Mouse (Mus musculus): ENCODE measurements at regions not wholly inside any gene's neighbourhood (a gene's known extent, or its start where the extent isn't known, plus 50 kb on each side); places are given as distances from the start of the nearest gene placed in this dataset.
"Not testable (repeated sequence)": the region's sequence is repeated elsewhere in the genome, so short reads cannot be mapped to it uniquely, and the experiment has no call there.

DNA sequence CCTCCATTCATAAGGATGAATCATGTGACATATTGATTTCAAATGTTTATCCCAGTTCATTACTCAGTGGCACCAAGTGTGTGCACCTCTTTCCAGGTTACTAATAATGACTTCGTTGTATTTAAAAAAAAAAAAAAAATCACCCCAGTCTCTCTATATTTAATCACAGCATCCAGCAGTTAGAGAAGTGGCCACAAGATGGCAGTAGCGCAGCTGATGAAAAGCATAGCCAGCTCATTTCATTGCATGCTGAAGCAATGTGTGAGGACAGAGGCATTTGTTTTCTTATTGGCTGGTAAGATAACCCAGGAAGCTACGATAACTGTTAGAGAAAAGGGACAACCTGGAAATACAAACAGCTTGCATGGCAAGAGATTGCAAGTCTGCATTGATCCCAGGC lies 626.2 kb upstream of the Olfr1507 start:
- not testable (repeated sequence) for DNase-seq (ENCODE audit: low spot score)

DNA sequence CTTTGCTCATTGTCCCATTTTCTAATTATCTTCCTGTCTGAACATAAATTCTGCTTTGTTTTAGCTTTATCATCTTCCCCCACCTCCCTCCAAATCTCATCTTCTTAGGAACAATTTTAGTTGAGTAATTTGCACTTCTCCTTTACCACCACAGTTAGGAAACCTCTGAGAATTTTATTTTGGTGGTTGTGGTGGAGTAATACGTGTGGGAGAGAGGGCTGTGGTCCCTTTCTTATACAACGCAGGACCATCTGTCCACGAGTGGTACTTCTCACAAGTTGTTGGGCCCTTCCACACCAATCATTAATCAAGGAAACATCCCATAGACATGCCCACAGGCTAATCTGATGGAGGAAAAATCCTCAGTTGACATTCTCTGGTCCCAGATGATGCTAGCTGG lies 614.2 kb upstream of the Olfr1507 start:
- DNase-seq (ENCODE audit: low spot score) = not testable (repeated sequence)

DNA sequence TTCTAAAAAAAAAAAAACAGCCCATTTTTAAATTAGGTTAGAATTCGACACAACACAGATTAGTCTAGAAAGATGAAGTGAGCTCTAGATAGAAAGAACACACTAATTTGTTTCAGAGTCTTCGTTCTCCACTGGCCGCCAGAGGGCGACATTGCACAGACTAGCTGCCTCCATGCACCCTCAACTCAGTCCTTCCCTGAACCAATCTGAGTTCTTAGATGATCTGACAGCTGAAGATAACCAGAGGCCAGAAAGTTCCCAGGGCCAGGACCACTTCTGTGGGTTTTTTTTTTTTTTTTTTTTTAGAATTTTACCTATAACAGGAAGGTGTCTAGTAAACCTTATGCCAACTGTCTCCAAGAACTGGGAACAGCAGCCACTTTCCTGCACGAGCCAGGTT lies 605.8 kb upstream of the Olfr1507 start:
- not testable (repeated sequence) for DNase-seq (ENCODE audit: low spot score)

DNA sequence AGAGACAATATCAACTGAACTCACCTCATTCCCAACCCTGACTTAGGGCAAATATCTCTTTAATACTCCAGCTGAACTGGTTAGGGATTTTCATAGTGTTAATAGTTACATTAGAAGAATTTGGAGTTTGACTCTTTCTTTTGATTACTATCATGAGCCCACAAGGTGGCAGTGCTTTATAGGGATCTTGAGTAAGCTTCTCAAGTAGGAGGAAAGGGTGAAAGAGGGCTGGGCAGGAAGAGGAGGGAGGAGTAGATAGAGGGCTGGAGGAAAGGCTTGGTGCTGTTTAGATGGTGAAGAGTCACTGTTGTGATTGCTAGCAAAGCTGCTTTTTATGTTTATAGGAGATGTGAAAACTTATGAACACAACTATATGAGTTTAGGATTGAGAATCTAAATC lies 595.4 kb upstream of the Olfr1507 start:
- not testable (repeated sequence) for DNase-seq (ENCODE audit: low spot score)

DNA sequence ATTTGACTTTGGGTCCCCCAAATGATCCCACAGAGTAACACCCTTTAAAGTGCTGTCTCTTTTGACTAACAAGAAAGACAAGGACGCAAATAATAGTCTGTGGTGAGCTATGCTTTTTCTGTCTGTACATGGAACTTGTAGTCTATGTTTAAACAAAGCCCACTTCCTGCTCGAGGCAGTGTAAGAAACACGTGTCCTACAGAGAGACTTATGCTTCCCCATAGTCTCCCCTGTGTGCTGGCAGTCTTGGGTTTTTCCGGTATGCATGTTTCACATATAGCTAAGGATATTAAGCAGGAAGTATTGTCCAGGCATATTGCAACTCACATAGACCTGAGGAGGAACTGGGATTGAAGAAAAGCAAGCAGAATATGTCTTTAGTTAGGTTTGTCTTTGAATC lies 586.3 kb upstream of the Olfr1507 start:
- DNase-seq (ENCODE audit: low spot score) = not testable (repeated sequence)

DNA sequence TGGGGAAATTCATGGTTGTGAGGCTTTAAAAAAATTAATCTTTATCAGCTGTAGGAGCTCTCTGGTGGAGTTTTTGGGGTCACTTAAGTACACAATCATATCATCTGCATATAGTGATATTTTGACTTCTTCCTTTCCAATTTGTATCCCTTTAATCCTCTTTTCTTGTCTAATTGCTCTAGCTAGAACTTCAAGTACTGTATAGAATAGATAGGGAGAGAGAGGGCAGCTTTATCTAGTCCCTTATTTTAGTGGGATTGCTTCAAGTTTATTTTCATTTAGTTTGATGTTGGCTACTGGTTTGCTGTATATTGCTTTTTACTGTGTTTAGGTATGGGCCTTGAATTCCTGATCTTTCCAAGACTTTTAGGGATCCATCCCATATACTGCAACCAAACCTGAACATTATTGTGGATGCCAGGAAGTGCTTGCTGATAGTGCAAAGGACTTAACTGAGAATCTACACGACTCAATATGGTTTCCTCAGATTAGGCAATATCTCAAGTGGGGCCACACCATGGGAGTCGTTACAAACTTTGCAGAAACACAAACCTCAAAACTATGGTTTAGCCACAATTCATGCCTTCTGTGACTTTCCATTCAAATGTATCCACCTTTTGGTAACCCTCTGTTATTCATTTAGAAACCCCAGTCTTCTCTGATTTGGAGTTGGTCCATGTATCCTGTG lies 585.6 kb upstream of the Olfr1507 start:
- not testable (repeated sequence) for DNase-seq (ENCODE audit: low spot score)

DNA sequence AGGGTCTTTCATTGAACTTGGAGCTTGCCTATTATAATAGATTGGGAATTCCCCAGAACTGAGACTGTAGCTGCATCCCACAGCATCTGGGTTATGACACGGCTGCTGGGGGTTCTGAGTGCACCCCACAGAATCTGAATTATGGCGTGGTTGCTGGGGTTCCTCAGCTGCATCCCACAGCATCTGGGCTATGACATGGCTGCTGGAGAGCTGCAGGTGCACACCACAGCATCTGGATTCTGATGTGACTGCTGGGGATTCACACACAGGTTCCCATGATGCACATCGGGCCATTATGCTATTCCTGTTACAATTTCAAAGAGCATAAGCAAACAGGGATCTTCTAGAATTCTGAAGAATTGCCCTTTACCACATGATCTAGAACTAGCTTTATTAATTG lies 585.0 kb upstream of the Olfr1507 start:
- not testable (repeated sequence) for DNase-seq (ENCODE audit: low spot score)

DNA sequence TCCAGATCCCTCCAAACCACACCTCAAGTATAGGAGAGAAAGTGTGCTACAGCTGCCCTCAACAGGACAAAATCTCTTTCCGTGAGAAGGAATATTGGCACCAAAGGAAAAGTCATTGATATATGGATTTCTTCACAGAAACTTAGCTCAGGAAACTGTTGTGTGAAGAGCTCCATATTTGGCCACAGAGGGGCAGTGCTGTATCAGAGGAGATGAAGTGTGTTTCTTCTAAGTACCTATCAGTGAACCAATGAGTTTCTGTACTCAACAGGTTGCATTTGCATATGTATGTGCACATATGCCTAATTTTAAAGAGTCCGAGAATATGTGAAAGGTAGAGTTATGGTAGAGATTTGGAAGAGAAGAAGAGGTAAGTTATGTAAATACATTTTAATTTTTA lies 580.4 kb upstream of the Olfr1507 start:
- DNase-seq (ENCODE audit: low spot score) = not testable (repeated sequence)

DNA sequence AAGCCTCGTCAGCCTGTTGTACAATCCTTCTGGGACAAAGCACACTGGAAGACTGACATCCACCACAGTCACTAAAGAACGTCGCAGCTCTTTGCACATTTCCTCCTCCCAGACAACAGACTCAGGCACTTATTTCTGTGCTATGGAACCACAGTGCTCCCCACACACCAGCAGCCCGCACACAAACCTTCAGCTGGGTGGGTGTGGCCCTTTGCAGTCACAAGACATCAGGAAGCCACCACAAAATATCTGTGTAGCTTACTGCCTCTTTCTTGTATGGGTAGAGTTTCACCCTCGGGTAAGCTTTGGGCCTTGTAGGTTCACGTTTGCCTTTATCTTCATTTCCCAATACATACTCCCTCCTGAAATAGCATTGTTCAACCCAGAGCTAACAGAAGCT lies 577.6 kb upstream of the Olfr1507 start:
- DNase-seq (ENCODE audit: low spot score) = not testable (repeated sequence)

DNA sequence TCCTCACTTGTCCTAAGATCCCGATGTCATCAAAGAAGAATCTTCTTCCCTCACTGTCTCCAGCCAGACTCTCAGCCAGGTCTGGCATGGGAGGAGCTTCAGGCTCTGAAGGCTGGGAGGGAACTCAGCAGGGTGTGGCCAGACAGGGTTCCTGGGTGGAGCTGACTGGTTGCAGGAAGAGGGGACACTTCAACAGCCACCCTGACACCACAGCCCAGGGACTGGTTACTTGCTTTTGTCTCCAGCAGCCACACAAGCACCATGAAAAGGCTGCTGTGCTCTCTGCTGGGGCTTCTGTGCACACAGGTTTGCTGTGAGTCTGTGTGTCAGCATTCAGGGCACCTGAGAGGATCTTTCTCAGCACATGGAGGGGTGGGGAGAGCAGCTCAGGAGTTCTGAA lies 577.0 kb upstream of the Olfr1507 start:
- DNase-seq (ENCODE audit: low spot score) = not testable (repeated sequence)

DNA sequence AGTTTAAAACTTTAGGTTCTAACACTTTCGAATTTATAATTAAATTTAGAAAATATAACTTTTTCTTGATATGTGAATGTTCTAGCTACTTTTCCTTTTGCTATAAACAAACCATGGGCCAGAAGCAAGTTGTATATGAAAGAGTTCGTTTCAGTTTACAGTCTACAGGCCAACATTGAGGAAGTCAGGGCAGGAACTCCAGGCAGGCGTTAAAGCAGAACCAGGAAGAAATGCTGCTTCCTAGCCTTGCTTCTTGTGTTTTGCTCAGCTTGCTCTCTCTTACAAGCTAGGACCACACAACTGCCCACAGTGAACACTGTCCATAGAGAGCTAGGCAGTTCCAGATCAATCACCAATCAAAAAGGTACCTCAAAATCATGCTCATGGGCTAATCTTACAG lies 558.9 kb upstream of the Olfr1507 start:
- not testable (repeated sequence) for DNase-seq (ENCODE audit: low spot score)

DNA sequence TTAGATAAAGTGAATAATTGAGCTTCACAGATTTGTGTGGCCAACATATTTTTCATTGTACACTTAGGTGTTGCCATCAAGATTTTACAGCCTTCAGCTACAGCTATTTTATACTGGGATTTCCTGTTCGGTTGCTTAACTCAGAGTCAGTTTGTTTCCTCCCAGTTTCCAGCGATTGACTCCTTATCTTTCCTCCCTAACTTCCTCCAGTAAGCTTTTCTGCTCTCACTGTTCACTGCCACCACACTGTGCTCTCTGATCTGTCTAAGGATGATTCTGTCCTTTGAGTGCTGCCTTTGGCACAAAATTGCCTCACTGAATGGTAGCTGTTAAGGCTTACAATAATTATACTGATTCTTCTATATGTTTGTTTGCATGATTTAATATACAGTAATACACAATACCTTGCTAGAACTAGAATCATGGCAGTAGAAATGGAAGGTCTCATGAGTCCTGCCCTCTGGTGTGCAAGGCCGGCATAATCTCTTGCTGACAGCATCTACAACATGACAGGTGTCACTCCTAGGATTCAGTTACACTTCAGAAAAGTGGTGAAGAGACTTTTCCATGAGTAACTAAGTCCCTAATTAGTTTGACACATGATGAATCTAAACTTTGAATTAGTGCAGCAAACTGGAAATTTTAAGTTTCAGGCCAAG lies 558.0 kb upstream of the Olfr1507 start:
- not testable (repeated sequence) for DNase-seq (ENCODE audit: low spot score)

DNA sequence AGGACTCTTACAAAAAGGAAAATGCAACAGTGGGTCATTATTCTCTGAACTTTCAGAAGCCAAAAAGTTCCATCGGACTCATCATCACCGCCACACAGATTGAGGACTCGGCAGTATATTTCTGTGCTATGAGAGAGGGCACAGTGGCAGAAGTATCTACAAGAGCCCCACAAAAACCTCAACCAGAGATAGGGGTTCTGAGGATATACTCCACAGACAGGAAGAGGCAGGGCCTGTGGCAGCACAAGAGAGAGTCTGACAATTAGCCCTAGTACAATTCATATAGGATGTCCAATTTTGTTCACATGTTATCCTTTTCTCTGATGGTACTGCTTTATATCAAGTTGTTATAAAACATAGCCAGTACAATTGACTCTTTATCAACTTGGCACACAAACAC lies 552.1 kb upstream of the Olfr1507 start:
- not testable (repeated sequence) for DNase-seq (ENCODE audit: low spot score)

DNA sequence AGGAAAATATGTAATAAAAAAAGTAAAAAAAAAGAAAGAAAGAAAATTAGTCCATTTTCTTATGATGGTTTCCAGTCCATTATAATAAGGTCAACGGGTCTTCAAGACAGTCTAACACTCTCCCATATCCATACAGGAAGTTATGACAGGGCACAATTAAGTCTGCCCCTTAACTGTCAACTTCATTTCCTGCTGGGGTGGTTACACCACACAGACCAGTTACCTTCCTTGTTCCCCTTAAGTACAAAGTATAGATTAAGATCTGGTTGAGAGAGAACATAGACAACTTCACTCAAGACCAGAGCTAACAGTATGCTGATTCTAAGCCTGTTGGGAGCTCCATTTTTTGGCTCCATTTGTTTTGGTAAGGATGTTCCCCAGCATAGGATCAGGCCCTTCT lies 551.4 kb upstream of the Olfr1507 start:
- DNase-seq (ENCODE audit: low spot score) = not testable (repeated sequence)

DNA sequence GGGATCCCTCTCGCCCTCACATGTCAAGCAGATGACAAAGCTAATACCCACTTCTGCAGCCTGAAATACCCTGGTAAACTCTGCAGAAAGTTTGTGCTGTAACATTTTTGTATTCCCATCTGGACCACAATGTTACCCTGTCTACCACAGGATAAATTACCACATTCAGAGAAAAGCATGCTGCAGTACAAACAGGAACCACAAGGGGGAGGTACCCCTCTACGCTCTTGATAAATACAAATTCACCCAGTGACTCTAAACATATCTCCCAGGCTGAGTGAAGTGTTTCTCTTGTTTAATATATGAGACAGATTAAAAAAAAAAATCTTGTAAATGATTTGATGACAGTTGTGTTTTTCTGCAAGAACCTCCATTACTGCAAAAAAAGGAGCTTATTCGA lies 549.8 kb upstream of the Olfr1507 start:
- DNase-seq (ENCODE audit: low spot score) = not testable (repeated sequence)

DNA sequence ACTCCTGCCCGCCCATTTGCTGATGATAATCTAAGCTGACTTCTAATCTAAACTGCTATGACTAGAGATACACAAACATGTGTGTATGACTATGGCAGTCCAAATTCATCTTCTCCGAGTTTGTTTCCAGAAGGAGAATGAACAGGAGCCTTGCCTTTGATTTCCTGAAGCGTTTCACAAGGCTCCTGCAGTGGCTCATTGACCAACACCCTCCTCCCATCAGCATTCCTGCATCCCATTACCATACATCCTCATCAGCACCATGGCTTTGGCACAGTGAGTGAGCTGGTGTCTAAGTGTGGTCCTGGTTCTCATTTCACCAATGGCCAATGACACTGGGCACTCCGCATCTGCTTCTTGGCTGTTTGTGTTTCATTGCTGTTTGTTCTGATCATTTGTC lies 548.6 kb upstream of the Olfr1507 start:
- DNase-seq (ENCODE audit: low spot score) = not testable (repeated sequence)

DNA sequence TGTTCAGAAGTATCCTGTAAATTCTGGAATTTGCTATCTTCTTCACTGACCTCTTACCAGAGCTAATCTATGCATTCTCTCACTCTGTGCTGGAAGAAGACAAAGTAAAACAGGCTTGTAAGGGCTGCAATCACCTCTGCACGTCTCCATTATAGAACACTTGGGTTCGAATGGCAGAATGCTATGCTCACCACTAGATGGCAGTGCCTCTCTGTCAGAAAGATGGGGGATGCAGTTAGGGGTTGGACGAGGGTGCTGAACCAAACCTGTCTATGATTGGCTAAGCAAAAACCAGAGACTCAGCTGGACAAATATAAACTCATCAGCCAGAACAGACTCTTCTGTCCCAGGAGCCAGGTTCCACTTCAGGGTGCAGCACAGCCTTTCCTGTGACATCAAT lies 546.5 kb upstream of the Olfr1507 start:
- DNase-seq (ENCODE audit: low spot score) = not testable (repeated sequence)

DNA sequence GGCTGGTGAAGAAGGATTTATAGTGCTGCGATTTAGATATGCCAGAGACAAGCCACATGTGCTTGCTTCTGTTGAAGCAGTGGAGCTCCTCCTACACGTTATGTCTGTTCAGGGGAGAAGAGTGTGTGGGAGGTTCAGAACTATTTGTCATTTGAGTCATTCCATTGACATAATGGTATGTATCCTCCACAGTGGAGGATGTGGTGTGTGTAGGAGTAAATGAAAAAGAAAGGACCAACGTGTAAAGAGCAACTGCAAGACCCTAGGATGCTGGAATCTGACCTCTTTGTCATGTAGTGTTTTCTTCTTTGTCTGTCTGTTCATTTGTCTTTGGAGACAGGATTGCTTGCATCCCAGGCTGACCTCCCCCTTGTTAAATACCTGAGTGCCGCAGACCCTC lies 543.9 kb upstream of the Olfr1507 start:
- DNase-seq (ENCODE audit: low spot score) = not testable (repeated sequence)

DNA sequence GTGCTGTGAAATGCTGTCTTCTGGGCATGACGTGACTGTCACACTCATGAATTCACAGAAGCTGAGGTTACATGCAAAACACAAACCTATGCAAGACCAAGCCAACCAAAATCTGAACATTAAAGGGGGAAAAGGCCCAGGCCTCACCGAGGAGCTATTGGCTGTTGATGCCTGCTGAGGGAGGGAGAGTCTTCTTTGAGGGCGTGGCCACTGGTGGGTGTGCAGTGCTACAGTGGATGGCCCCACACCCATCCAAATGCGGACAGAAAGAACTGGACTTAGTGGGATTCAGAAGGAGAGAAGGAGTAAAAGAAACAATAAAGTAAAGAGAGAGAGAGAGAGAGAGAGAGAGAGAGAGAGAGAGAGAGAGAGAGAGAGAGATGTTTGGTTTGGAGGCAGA lies 539.4 kb upstream of the Olfr1507 start:
- not testable (repeated sequence) for DNase-seq (ENCODE audit: low spot score)

DNA sequence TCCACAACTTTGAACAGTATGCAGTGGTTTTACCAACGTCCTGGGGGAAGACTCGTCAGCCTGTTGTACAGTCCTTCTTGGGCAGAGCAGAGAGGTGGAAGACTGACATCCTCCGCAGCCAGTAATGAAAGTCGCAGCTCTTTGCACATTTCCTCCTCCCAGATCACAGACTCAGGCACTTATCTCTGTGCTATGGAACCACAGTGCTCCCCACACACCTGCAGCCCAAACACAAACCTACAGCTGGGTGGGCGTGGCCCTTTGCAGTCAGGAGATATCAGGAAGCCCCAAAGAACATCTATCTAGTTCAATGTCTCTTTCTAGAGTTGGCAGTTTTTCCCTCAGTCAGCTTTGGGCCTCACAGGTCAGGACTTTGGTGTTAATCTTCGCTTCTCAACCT lies 537.7 kb upstream of the Olfr1507 start:
- not testable (repeated sequence) for DNase-seq (ENCODE audit: low spot score)

DNA sequence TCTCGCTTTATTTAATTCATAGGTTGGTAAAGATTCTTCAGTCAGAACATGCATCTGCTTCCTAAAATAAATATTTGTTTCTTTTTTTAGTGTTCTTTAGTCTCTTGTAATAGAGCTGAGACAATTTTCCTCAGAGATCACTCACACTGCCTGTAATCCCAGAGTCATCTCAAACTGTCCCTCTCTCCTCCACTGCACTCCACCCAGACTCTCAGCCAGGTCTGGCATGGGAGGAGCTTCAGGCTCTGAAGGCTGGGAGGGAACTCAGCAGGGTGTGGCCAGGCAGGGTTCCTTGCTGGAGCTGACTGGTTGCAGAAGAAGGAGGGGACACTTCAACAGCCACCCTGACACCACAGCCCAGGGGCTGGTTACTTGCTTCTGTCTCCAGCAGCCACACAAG lies 536.9 kb upstream of the Olfr1507 start:
- not testable (repeated sequence) for DNase-seq (ENCODE audit: low spot score)

DNA sequence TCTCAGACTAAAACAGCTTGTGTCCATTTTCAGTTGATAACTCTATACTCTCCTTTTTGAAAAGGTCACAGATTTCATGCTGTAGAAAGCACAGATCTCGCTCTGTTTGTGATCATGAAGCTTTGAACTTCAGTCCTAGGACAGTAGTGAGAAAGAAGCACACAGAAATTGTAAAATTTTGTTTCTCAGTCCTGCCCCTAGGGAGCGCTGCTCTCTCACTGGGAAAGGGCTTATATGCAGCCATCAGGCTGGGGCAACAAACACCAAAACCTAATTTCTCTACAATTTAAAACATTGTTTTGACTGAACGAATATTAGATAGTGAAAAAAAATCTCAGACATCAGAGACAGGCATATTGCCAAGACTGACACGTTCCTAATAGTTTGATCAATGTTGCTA lies 534.7 kb upstream of the Olfr1507 start:
- DNase-seq (ENCODE audit: low spot score) = not testable (repeated sequence)

DNA sequence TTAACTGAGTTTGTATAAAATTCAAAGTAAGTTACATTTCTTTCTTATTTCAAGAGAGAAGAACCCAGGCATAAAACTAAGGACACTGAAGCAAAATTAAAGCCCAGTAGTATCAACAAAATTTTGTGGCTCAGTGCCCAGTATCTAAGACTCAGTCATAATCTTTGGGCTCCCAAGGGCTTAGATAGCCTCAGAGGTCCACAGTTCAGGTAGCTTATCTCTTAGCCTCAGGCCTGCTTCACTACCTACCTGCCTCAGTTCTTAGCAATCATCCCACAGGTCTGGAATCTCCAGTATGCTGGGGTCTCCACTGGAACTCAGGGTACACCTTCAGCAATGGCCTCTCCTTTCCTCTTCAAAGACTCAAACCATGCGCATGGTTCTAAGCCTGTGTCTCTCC lies 531.4 kb upstream of the Olfr1507 start:
- DNase-seq (ENCODE audit: low spot score) = not testable (repeated sequence)

DNA sequence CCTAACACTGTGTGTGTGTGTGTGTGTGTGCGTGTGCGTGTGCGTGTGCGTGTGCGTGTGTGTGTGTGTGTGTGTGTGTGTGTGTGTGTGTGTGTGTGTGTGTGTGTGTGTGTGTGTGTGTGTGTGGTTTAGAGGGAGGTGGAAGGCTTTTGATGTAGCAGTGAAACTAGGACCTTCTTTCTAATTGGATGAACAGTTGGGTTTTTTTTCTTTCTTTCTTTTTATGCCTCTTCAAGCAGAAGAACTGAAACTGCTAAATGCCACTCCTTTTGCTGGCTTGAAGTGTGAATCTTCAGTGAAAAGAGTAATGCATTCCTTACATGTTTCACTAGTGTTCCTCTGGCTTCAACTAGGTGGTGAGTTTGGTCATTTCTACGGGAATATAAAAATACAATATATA lies 524.6 kb upstream of the Olfr1507 start:
- not testable (repeated sequence) for DNase-seq (ENCODE audit: low spot score)
